7 mouse cellular contexts compared by ENCODE assay signal in genomic region chr7:45091001-45091990, GRCm38 (mm10). TPM values are rescaled to one million over a fixed set of nuclear protein-coding genes. Genes with fewer than 3 reads are reported as not detected.
DNase-seq lines count a peak whose midpoint lies in the region; ATAC-seq and TF ChIP-seq lines count a peak whose summit lies in the region.

No protein-coding gene starts in this region.

- H3K27ac ChIP-seq in forebrain, postnatal 0 days (ENCODE audit: low read depth, low read length), result no peak overlapping the region
- no peak overlapping the region for H3K27ac ChIP-seq in midbrain, postnatal 0 days (ENCODE audit: low read depth, low read length)

- peaks cover 17% of the 10 kb centered on the region for H3K36me3 ChIP-seq in E14TG2a.4 (ENCODE audit: insufficient read depth, low read length)
- 0 out of 2 replicates have a peak, but pooled peaks cover 6% of the 10 kb centered on the region for H3K36me3 ChIP-seq in forebrain, postnatal 0 days (ENCODE audit: insufficient read depth)
- no peaks in the 10 kb centered on the region for H3K36me3 ChIP-seq in midbrain, postnatal 0 days (ENCODE audit: insufficient read depth, low read length)

- TF ChIP-seq CTCF in E14TG2a.4 (conservative IDR thresholded peaks at IDR 0.05; ENCODE audit: low read length), result no peak
- TF ChIP-seq CTCF in forebrain, postnatal 0 days (IDR thresholded peaks at IDR 0.05; ENCODE audit: low read depth), result no peak
- no peak for TF ChIP-seq CTCF in midbrain, postnatal 0 days (IDR thresholded peaks at IDR 0.05)

- H3K4me2 ChIP-seq in forebrain, postnatal 0 days (ENCODE audit: low read depth), result peak overlapping the region; percentile 62
- H3K4me2 ChIP-seq in midbrain, postnatal 0 days (ENCODE audit: low read depth, low read length, poor library complexity, severe bottlenecking), result peak overlapping the region; percentile 65

- no peaks in the 10 kb centered on the region for H3K27me3 ChIP-seq in E14TG2a.4 (ENCODE audit: insufficient read depth, low read length)
- H3K27me3 ChIP-seq in forebrain, postnatal 0 days (ENCODE audit: insufficient read depth, low read length), result no peaks in the 10 kb centered on the region
- no peaks in the 10 kb centered on the region for H3K27me3 ChIP-seq in midbrain, postnatal 0 days (ENCODE audit: insufficient read depth, low read length)

- peak overlapping the region; percentile 74 for H3K4me3 ChIP-seq in E14TG2a.4 (replicated peaks; ENCODE audit: low read length)
- H3K4me3 ChIP-seq in forebrain, postnatal 0 days (ENCODE audit: low read depth, low read length), result peak overlapping the region; percentile 38
- peak overlapping the region; percentile 33 for H3K4me3 ChIP-seq in midbrain, postnatal 0 days (ENCODE audit: low read depth, low read length)

- ATAC-seq in forebrain, postnatal 0 days, result peak; percentile 23
- ATAC-seq in midbrain, postnatal 0 days (ENCODE audit: low FRiP score), result no peak

- H3K4me1 ChIP-seq in E14TG2a.4 (replicated peaks; ENCODE audit: low read depth, low read length), result peaks cover 80% of the 10 kb centered on the region
- H3K4me1 ChIP-seq in forebrain, postnatal 0 days (ENCODE audit: insufficient read depth), result no peaks in the 10 kb centered on the region
- H3K4me1 ChIP-seq in midbrain, postnatal 0 days (ENCODE audit: insufficient read depth, low read length), result no peaks in the 10 kb centered on the region

- peak overlapping the region; percentile 25; the same call in 1 of the 2 replicates for H3K9ac ChIP-seq in forebrain, postnatal 0 days
- peak overlapping the region; percentile 36; the same call in 1 of the 2 replicates for H3K9ac ChIP-seq in midbrain, postnatal 0 days (replicated peaks; ENCODE audit: low read length, poor library complexity, severe bottlenecking)

- peak; percentile 18 to 37 for DNase-seq in B cell, adult 2 months
- DNase-seq in forebrain, postnatal 0 days, result no peak
- DNase-seq in kidney, postnatal 14 days, result peak; percentile 42
- no peak for DNase-seq in midbrain, postnatal 0 days (ENCODE audit: low spot score)
- no peak for DNase-seq in frontal cortex, adult 2 months (ENCODE audit: extremely low spot score in 1 of 2, low spot score in 1 of 2)
- DNase-seq in cerebellum, postnatal 36 days, result no peak

- 15% methylated on average over 35 of the region's 35 CpGs for WGBS in forebrain, postnatal 0 days
- WGBS in midbrain, postnatal 0 days, result 19% methylated on average over 35 of the region's 35 CpGs

- no peaks in the 10 kb centered on the region for H3K9me3 ChIP-seq in E14TG2a.4 (ENCODE audit: low read length)
- H3K9me3 ChIP-seq in forebrain, postnatal 0 days (ENCODE audit: low read length), result no peaks in the 10 kb centered on the region
- no peaks in the 10 kb centered on the region for H3K9me3 ChIP-seq in midbrain, postnatal 0 days (ENCODE audit: low read length)

RNA-seq across cellular contexts. Expression of gene Rcn3, which starts 0.7 kb away (rescaled TPM):
- total RNA-seq in forebrain, postnatal 0 days (2014; rRNA removed), result 29.7 and 43.8 TPM in 2 replicates
- 32.6 and 36.4 TPM in 2 replicates for polyA plus RNA-seq in forebrain, postnatal 0 days (2015; fragmentation: Nextera tagmentation; extraction: Ambion mirVana)
- 24.2 and 29.5 TPM in 2 replicates for total RNA-seq in midbrain, postnatal 0 days (2014; rRNA removed)
- 31.9 and 33.6 TPM in 2 replicates for polyA plus RNA-seq in midbrain, postnatal 0 days (2015; fragmentation: Nextera tagmentation; extraction: Ambion mirVana)
- 13.4 and 16.9 TPM in 2 replicates for polyA plus RNA-seq in frontal cortex, adult 2 months (2012; rRNA removed)

RNA-seq across cellular contexts. Expression of gene Fcgrt, which starts 12.4 kb away (rescaled TPM):
- total RNA-seq in forebrain, postnatal 0 days (2014; rRNA removed), result 24.9 and 29.4 TPM in 2 replicates
- polyA plus RNA-seq in forebrain, postnatal 0 days (2015; fragmentation: Nextera tagmentation; extraction: Ambion mirVana), result 35.1 and 44.7 TPM in 2 replicates
- total RNA-seq in midbrain, postnatal 0 days (2014; rRNA removed), result 27.2 and 30.5 TPM in 2 replicates
- 36.4 and 44.5 TPM in 2 replicates for polyA plus RNA-seq in midbrain, postnatal 0 days (2015; fragmentation: Nextera tagmentation; extraction: Ambion mirVana)
- polyA plus RNA-seq in frontal cortex, adult 2 months (2012; rRNA removed), result 34.0 and 34.2 TPM in 2 replicates

RNA-seq across cellular contexts. Expression of gene Prrg2, which starts 28.8 kb away (rescaled TPM):
- 6.3 and 15.9 TPM in 2 replicates for total RNA-seq in forebrain, postnatal 0 days (2014; rRNA removed)
- 14.9 and 15.1 TPM in 2 replicates for polyA plus RNA-seq in forebrain, postnatal 0 days (2015; fragmentation: Nextera tagmentation; extraction: Ambion mirVana)
- total RNA-seq in midbrain, postnatal 0 days (2014; rRNA removed), result 7.7 and 10.3 TPM in 2 replicates
- 13.7 and 15.7 TPM in 2 replicates for polyA plus RNA-seq in midbrain, postnatal 0 days (2015; fragmentation: Nextera tagmentation; extraction: Ambion mirVana)
- polyA plus RNA-seq in frontal cortex, adult 2 months (2012; rRNA removed), result 15.5 and 15.6 TPM in 2 replicates

RNA-seq across cellular contexts. Expression of gene Nosip, which starts 29.1 kb away (rescaled TPM):
- total RNA-seq in forebrain, postnatal 0 days (2014; rRNA removed), result 75.2 and 76.4 TPM in 2 replicates
- polyA plus RNA-seq in forebrain, postnatal 0 days (2015; fragmentation: Nextera tagmentation; extraction: Ambion mirVana), result 74.3 and 75.2 TPM in 2 replicates
- 68.3 and 79.4 TPM in 2 replicates for total RNA-seq in midbrain, postnatal 0 days (2014; rRNA removed)
- 70.0 and 72.3 TPM in 2 replicates for polyA plus RNA-seq in midbrain, postnatal 0 days (2015; fragmentation: Nextera tagmentation; extraction: Ambion mirVana)
- 81.7 and 86.5 TPM in 2 replicates for polyA plus RNA-seq in frontal cortex, adult 2 months (2012; rRNA removed)

RNA-seq across cellular contexts. Expression of gene Rps11, which starts 32.9 kb away (rescaled TPM):
- 974 and 1,229 TPM in 2 replicates for total RNA-seq in forebrain, postnatal 0 days (2014; rRNA removed)
- polyA plus RNA-seq in forebrain, postnatal 0 days (2015; fragmentation: Nextera tagmentation; extraction: Ambion mirVana), result 814 and 982 TPM in 2 replicates
- total RNA-seq in midbrain, postnatal 0 days (2014; rRNA removed), result 1,069 and 1,136 TPM in 2 replicates
- polyA plus RNA-seq in midbrain, postnatal 0 days (2015; fragmentation: Nextera tagmentation; extraction: Ambion mirVana), result 671 and 697 TPM in 2 replicates
- polyA plus RNA-seq in frontal cortex, adult 2 months (2012; rRNA removed), result 383 and 419 TPM in 2 replicates

Comparison
In these comparisons a context has a peak if more than half of its experiments do, and no peak if none do; other contexts are left out.
1. DNase-seq: peak in B cell, adult 2 months (2 of 2) and kidney, postnatal 14 days (single experiment); none in forebrain, postnatal 0 days (single experiment), midbrain, postnatal 0 days (single experiment), frontal cortex, adult 2 months (0 of 2) and cerebellum, postnatal 36 days (0 of 2).
2. Peak in every context shown above with its lines, with median percentiles within 50 percentile points of each other: H3K4me3 ChIP-seq.